Mouse (Mus musculus): ENCODE results near the gene Cd72. TPM values are rescaled to one million over a fixed set of nuclear protein-coding genes. Genes with fewer than 3 reads are reported as not detected.
A peak's percentile ranks its signal among the peaks of the same experiment; 100 is the strongest.
"Not testable (repeated sequence)": the region's sequence is repeated elsewhere in the genome, so short reads cannot be mapped to it uniquely, and the experiment has no call there.

Gene Cd72
- total and polyA plus RNA-seq, 3 experiments = 24.0 to 61.4 (median 55.9) TPM

DNA sequence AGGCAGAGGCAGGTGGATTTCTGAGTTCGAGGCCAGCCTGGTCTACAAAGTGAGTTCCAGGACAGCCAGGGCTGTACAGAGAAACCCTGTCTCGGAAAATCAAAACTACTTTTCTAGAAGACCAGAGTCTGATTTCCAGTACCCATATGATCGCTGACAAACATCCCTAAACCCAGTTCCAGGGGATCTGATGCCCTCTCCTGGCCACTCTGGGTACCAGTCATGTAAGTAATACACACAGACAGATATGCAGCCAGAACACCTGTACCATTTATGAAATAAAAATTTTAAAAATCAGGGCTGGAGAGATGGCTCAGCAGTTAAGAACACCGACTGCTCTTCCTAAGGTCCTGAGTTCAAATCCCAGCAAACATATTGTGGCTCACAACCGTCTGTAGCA, 31.2 kb upstream of the Cd72 start:
- H3K4me1 ChIP-seq (ENCODE audit: control insufficient read depth in 1 of 2, insufficient read depth in 2 of 2) = peaks cover 10 to 32% of the 10 kb centered on the region in 2 experiments
- TF ChIP-seq CTCF (conservative IDR thresholded peaks at IDR 0.05 in 1 of 2, IDR thresholded peaks at IDR 0.05 in 1 of 2; ENCODE audit: low read depth in 2 of 2, low read length in 2 of 2) = peak in 1 of 2 experiments; percentile 38; a peak in 2 of 4 replicates
- DNase-seq (ENCODE audit: extremely low read depth); in situ Hi-C loops (cut with MboI; ENCODE audit: low pct_ligation_motif_present, low pct_unique_long_range_greater_than_20kb, low sequenced_read_pairs); H3K4me3 ChIP-seq (replicated peaks in 1 of 3; ENCODE audit: low read depth in 2 of 3, low read length in 2 of 3, poor library complexity in 1 of 3); H3K27me3 ChIP-seq (replicated peaks); H3K9me3 ChIP-seq (replicated peaks; ENCODE audit: low read length); H3K4me2 ChIP-seq (ENCODE audit: insufficient read depth, low read depth, poor library complexity, severe bottlenecking); H3K9ac ChIP-seq (ENCODE audit: insufficient read depth, low read depth); H3K79me2 ChIP-seq (replicated peaks; ENCODE audit: control insufficient read depth, extremely low read depth, insufficient read depth, poor library complexity, severe bottlenecking); dilution Hi-C loops (cut with MboI; ENCODE audit: extremely low pct_ligation_motif_present, extremely low pct_unique_long_range_greater_than_20kb, low sequenced_read_pairs); H3K36me3 ChIP-seq (replicated peaks in 1 of 2; ENCODE audit: control insufficient read depth in 1 of 2, insufficient read depth in 1 of 2, low read length in 1 of 2); H3K27ac ChIP-seq (ENCODE audit: insufficient read depth, low read depth): not testable (repeated sequence)

DNA sequence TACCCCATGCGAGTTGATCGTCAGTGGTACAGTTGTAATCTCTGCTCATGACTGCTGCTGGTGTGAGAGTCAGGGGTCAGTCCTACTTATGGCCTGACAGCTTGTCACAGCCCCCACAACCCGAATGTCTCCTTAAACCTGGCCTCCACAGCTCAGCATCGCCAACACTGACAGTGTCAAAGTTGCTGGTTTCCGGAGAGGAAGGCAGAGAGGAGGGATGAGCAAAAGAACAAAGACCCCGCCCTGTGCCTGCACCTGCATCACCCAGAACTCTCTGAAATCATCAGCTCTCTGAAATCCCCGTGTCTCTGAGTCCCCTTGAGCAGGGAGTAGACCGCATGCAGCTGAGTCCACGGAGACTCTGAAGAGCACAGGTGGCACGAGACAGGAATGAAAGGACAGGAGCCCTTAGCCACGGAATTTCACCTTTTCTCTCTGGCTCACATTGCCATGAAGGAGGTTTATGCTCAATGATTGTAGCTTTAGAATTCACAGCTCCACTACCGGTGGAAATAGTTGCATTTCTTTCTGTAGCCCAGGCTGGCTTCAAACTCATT, 29.2 kb upstream of the Cd72 start, which contains the start of gene Sit1:
Sit1 (minus strand) TSS at position 200 of the 557 bp plus-strand sequence.
- dilution Hi-C loops (cut with MboI; ENCODE audit: extremely low pct_ligation_motif_present, extremely low pct_unique_long_range_greater_than_20kb, low sequenced_read_pairs) = no loop called here
- Histone ChIP-seq H3K4me2 (ENCODE audit: insufficient read depth, low read depth, poor library complexity, severe bottlenecking) (peak within 1 kb of the TSS; percentile 32), H3K4me1 (ENCODE audit: control insufficient read depth in 1 of 2, insufficient read depth in 2 of 2) (peaks cover 10 to 36% of the 10 kb centered on the region in 2 experiments), H3K4me3 (replicated peaks in 1 of 3; ENCODE audit: low read depth in 2 of 3, low read length in 2 of 3, poor library complexity in 1 of 3) (peak within 1 kb of the TSS in 2 of 3 experiments; percentile 32 to 58), H3K27ac (ENCODE audit: insufficient read depth, low read depth) (no peak within 1 kb of the TSS), H3K36me3 (replicated peaks in 1 of 2; ENCODE audit: control insufficient read depth in 1 of 2, insufficient read depth in 1 of 2, low read length in 1 of 2) (no peaks in the 10 kb centered on the region), H3K9ac (ENCODE audit: insufficient read depth, low read depth) (no peak within 1 kb of the TSS), H3K9me3 (replicated peaks; ENCODE audit: low read length) (peaks cover 3% of the 10 kb centered on the region), H3K27me3 (replicated peaks) (peaks cover 3% of the 10 kb centered on the region), H3K79me2 (replicated peaks; ENCODE audit: control insufficient read depth, extremely low read depth, insufficient read depth, poor library complexity, severe bottlenecking) (no peaks in the 10 kb centered on the region)
- TF ChIP-seq HCFC1 (IDR thresholded peaks at IDR 0.05; ENCODE audit: low read depth, low read length) = no peak
- peak; percentile 82 for TF ChIP-seq BHLHE40 (IDR thresholded peaks at IDR 0.05; ENCODE audit: low read depth, low read length)
- peak; percentile 58 for TF ChIP-seq ETS1 (conservative IDR thresholded peaks at IDR 0.05; ENCODE audit: low read depth, low read length)
- in situ Hi-C loops (cut with MboI; ENCODE audit: low pct_ligation_motif_present, low pct_unique_long_range_greater_than_20kb, low sequenced_read_pairs) = loop anchor here (5.0 kb wide), 1 partner anchor 41 kb away; the partner anchor contains the start of gene Tesk1
- peak; percentile 59 for DNase-seq (ENCODE audit: extremely low read depth)

DNA sequence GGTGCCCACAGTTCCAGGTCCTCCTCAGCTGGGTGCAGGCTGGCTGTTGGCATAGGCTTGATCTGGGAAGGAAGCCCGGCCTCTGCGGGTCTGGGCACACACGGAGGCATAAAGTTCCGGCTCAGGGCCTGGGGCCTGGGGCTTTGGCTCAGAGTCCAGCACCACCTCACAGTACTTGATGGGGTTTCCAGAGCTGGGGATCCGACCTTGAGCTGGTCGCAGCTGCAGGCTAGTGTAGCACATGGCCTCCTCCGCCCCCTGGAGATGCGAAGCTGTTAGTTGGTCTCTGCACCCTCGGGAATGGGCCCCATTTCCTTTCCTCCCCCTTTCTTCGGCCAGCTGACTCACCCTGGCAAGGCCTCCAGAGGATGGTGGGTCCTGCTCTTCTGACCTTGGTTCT, 28.2 kb upstream of the Cd72 start:
- dilution Hi-C loops (cut with MboI; ENCODE audit: extremely low pct_ligation_motif_present, extremely low pct_unique_long_range_greater_than_20kb, low sequenced_read_pairs) = no loop called here
- H3K27ac ChIP-seq (ENCODE audit: insufficient read depth, low read depth) = no peak overlapping the region
- in situ Hi-C loops (cut with MboI; ENCODE audit: low pct_ligation_motif_present, low pct_unique_long_range_greater_than_20kb, low sequenced_read_pairs) = loop anchor here (5.0 kb wide), 1 partner anchor 40 kb away; the partner anchor contains the start of gene Tesk1
- H3K79me2 ChIP-seq (replicated peaks; ENCODE audit: control insufficient read depth, extremely low read depth, insufficient read depth, poor library complexity, severe bottlenecking) = no peaks in the 10 kb centered on the region
- peak; percentile 24 for DNase-seq (ENCODE audit: extremely low read depth)
- TF ChIP-seq USF2 (conservative IDR thresholded peaks at IDR 0.05; ENCODE audit: low read depth, low read length) = no peak
- 0 out of 2 replicates have a peak, but pooled peaks have one; percentile 23 for TF ChIP-seq MAX (IDR thresholded peaks at IDR 0.05; ENCODE audit: low read length)
- no peak for TF ChIP-seq CHD2 (IDR thresholded peaks at IDR 0.05; ENCODE audit: low read length)
- TF ChIP-seq MXI1 (IDR thresholded peaks at IDR 0.05; ENCODE audit: low read depth, low read length) = no peak
- no peak for TF ChIP-seq RCOR1 (conservative IDR thresholded peaks at IDR 0.05; ENCODE audit: low read depth, low read length)
- TF ChIP-seq ZMIZ1 (IDR thresholded peaks at IDR 0.05; ENCODE audit: low read depth, low read length) = no peak
- TF ChIP-seq MAZ (IDR thresholded peaks at IDR 0.05; ENCODE audit: low read depth, low read length) = no peak
- no peak for TF ChIP-seq IRF4 (IDR thresholded peaks at IDR 0.05; ENCODE audit: low read depth, low read length)
- H3K4me3 ChIP-seq (replicated peaks in 1 of 3; ENCODE audit: low read depth in 2 of 3, low read length in 2 of 3, poor library complexity in 1 of 3) = peak overlapping the region in 1 of 3 experiments; percentile 58
- peaks cover 1% of the 10 kb centered on the region for H3K27me3 ChIP-seq (replicated peaks)
- no peak overlapping the region for H3K9ac ChIP-seq (ENCODE audit: insufficient read depth, low read depth)
- H3K9me3 ChIP-seq (replicated peaks; ENCODE audit: low read length) = peaks cover 3% of the 10 kb centered on the region
- peaks cover 10 to 36% of the 10 kb centered on the region in 2 experiments for H3K4me1 ChIP-seq (ENCODE audit: control insufficient read depth in 1 of 2, insufficient read depth in 2 of 2)
- H3K4me2 ChIP-seq (ENCODE audit: insufficient read depth, low read depth, poor library complexity, severe bottlenecking) = peak overlapping the region; percentile 32
- no peaks in the 10 kb centered on the region for H3K36me3 ChIP-seq (replicated peaks in 1 of 2; ENCODE audit: control insufficient read depth in 1 of 2, insufficient read depth in 1 of 2, low read length in 1 of 2)
